Mouse (Mus musculus) liver, embryonic 11.5 days (tissue): ENCODE measurements around the gene Prmt7. TPM values are rescaled to one million over a fixed set of nuclear protein-coding genes. Genes with fewer than 3 reads are reported as not detected.

ENCODE experiments used
- ATAC-seq: fragments of 200-750 bp; cut with Nextera tagmentation; replicated peaks from 2 replicates; pipeline ENCODE4 v1.8.0; 2017; ENCODE audit warnings: moderate number of reproducible peaks, mild to moderate bottlenecking, moderate TSS enrichment, moderate library complexity; ENCODE audit not compliant: low FRiP score
- DNase-seq: peaks from one replicate; pipeline ENCODE4 v3.0.0-alpha.2; 2017; ENCODE audit warnings: low spot score
- H3K27ac ChIP-seq: fragments of 300-500 bp; sonication (generic); 2 replicates; pipeline ENCODE4 v1.5.1; 2014; ENCODE audit warnings: mild to moderate bottlenecking, low read depth, low read length, control low read depth
- H3K27me3 ChIP-seq: fragments of 300-500 bp; sonication (generic); replicated peaks from 2 replicates; pipeline ENCODE4 v1.6.1; 2014; ENCODE audit warnings: low read length, mixed read lengths; ENCODE audit not compliant: control insufficient read depth, insufficient read depth
- H3K36me3 ChIP-seq: fragments of 300-500 bp; sonication (generic); 2 replicates; pipeline ENCODE4 v1.6.1; 2014; ENCODE audit warnings: mild to moderate bottlenecking, low read length, moderate library complexity, mixed read lengths; ENCODE audit not compliant: control insufficient read depth, insufficient read depth
- H3K4me1 ChIP-seq: fragments of 300-500 bp; sonication (generic); replicated peaks from 2 replicates; pipeline ENCODE4 v1.6.1; 2014; ENCODE audit warnings: low read length, mixed read lengths; ENCODE audit not compliant: control insufficient read depth, insufficient read depth
- H3K4me2 ChIP-seq: fragments of 300-500 bp; sonication (generic); 2 replicates; pipeline ENCODE4 v1.6.1; 2014; ENCODE audit warnings: mild to moderate bottlenecking, control low read depth, moderate library complexity
- H3K4me3 ChIP-seq: fragments of 300-500 bp; sonication (generic); 2 replicates; pipeline ENCODE4 v1.5.1; 2014; ENCODE audit warnings: low read depth, low read length, control low read depth
- H3K9ac ChIP-seq: fragments of 300-500 bp; sonication (generic); 2 replicates; pipeline ENCODE4 v1.6.1; 2014; ENCODE audit warnings: low read depth, low read length, control low read depth
- H3K9me3 ChIP-seq: fragments of 300-500 bp; sonication (generic); 2 replicates; pipeline ENCODE4 v1.6.1; 2016; ENCODE audit warnings: low read length, inconsistent platforms, mixed read lengths; ENCODE audit not compliant: control insufficient read depth
- WGBS: fragments of 180-500 bp; shearing (Covaris S2); extraction: QIAGEN DNeasy Blood & Tissue Kit; methylation state at CpG from one replicate; pipeline ENCODE4 v1.1.7; 2014; 5-methylcytosine and 5-hydroxymethylcytosine counted together
- polyA plus RNA-seq: library from polyadenylated mRNA; unstranded; fragments of >200 nt; fragmentation: Nextera tagmentation; extraction: Ambion mirVana; gene quantifications from 2 replicates; pipeline ENCODE4 v1.2.1, GENCODE M21; 2014

Prmt7 gene
- polyA plus RNA-seq, 1 experiment from 2014 or later: 65.1 TPM

DNA sequence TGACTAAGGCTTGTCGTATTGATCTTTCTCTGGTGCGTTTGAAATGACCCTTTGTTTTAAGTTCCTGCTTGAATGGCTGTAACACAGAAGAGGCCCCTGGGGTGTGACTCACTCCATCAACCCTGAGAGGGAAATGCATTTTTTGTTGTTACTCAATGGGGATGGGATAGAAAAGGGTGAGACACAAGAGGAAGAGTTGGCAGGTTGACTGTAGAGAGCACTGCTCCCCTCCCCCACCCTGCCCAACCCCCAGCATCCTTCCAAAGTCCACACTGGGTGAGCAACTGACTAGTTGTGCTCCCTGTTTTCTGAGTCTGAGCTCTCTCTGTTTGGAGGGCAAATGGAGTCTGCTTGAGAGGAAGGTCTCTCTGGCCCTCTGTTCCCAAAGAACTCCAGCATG is 76.7 kb downstream of the Prmt7 start:
- no peaks in the 10 kb centered on the region for H3K9me3 ChIP-seq
- no peaks in the 10 kb centered on the region for H3K27me3 ChIP-seq
- H3K27ac ChIP-seq: no peak overlapping the region
- H3K9ac ChIP-seq: no peak overlapping the region
- H3K4me3 ChIP-seq: no peak overlapping the region
- WGBS: 40% methylated on average over 2 of the region's 2 CpGs
- ATAC-seq (no peak; the same call in 1 of the 2 replicates), DNase-seq (no peak)
- H3K36me3 ChIP-seq: no peaks in the 10 kb centered on the region
- no peak overlapping the region for H3K4me2 ChIP-seq
- no peaks in the 10 kb centered on the region for H3K4me1 ChIP-seq

DNA sequence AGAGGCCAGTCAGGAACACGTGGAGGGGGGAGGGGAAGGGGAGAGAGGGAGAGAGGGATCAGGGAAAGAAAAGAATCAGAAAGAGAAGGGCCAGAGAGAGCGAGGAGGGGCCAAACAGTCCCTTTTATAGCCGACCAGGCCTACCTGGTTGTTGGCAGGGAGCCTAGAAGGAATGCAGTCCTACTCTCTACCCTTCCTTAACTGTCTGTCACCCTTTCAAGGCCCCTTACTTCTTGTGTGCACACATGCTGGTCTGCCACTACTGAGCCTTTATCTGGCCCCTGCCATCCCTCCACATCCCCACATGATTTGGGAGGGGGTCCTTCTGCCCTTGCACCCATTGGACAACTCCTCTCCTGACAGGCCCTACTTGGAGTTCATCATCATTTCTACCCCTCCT is 78.0 kb downstream of the Prmt7 start:
- no peaks in the 10 kb centered on the region for H3K36me3 ChIP-seq
- no peaks in the 10 kb centered on the region for H3K4me1 ChIP-seq
- DNase-seq: no peak
- no peak overlapping the region for H3K27ac ChIP-seq
- ATAC-seq: no peak; the same call in 1 of the 2 replicates
- no peaks in the 10 kb centered on the region for H3K9me3 ChIP-seq
- no peak overlapping the region for H3K4me3 ChIP-seq
- H3K27me3 ChIP-seq: no peaks in the 10 kb centered on the region
- H3K9ac ChIP-seq: no peak overlapping the region
- no peak overlapping the region for H3K4me2 ChIP-seq
- 38% methylated on average over 3 of the region's 3 CpGs for WGBS

DNA sequence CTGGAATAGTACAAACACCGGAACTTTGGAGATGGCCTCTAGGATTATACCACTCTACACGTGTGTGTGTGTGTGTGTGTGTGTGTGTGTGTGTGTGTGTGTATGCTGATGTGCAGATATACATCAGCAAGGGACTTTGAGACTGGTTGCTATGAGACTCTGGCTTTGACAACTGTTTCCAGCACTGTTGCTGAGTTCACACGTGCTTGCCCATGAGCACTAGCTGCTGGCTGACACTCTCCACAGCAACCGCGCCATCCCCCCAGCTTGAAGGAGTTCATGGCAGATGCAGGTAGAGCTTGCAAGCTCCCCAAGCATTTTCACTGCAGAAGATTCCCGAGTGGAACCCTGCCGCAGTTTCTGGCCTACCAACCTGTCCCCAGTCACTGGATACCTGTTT is 78.7 kb downstream of the Prmt7 start:
- Histone ChIP-seq H3K27me3 (no peaks in the 10 kb centered on the region), H3K9me3 (no peaks in the 10 kb centered on the region), H3K4me3 (no peak overlapping the region), H3K4me1 (no peaks in the 10 kb centered on the region), H3K36me3 (no peaks in the 10 kb centered on the region), H3K27ac (no peak overlapping the region), H3K4me2 (no peak overlapping the region), H3K9ac (no peak overlapping the region)
- WGBS: 51% methylated on average over 7 of the region's 7 CpGs
- ATAC-seq (no peak), DNase-seq (no peak)

DNA sequence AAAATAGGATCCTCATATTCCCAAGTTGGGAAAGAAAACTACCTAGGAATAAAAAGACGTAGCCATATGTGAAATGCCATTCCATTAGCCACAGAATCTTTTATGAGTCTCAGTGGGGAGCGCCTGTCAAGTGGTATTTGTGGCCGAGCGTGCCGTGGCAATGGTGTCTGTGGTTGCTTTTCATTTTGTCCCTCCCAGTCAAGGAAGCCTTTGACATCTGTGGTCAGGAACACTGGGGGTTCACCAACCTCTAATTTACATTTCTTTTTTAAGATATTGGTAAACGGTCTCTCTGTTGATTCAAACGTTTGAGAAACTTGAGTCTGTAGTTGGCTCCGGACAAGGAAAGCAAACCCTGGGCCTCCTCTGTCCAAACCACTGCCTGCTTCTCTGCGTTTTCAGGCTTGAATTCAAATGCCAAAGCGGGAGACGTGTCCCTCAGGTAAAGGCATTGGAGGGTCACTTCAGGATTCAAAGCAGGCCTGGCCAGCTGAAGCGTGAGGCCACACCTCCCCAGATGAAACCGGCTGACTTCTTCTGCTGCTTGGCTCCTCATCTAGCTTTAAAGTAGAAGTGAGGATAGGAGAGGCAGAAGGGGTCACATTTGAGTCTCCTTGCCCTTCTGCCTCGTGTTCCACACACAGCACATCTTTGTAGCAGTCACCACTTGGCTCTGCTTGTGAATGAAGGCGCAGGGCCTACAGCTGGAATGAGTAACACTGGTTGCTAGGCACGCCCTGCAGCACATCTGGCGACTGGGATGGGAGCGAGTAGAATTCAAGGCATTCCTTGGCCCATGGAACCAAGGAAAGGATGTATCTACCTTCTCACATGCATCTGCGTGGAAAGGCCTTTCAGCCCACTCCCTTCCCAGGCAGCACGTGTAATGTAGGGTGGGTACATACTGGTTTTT is 82.0 kb downstream of the Prmt7 start:
- no peak overlapping the region for H3K27ac ChIP-seq
- H3K9me3 ChIP-seq: no peaks in the 10 kb centered on the region
- no peak for ATAC-seq
- H3K4me3 ChIP-seq: no peak overlapping the region
- H3K9ac ChIP-seq: no peak overlapping the region
- 61% methylated on average over 20 of the region's 20 CpGs for WGBS
- no peaks in the 10 kb centered on the region for H3K4me1 ChIP-seq
- no peaks in the 10 kb centered on the region for H3K27me3 ChIP-seq
- H3K4me2 ChIP-seq: no peak overlapping the region
- no peak for DNase-seq
- no peaks in the 10 kb centered on the region for H3K36me3 ChIP-seq

DNA sequence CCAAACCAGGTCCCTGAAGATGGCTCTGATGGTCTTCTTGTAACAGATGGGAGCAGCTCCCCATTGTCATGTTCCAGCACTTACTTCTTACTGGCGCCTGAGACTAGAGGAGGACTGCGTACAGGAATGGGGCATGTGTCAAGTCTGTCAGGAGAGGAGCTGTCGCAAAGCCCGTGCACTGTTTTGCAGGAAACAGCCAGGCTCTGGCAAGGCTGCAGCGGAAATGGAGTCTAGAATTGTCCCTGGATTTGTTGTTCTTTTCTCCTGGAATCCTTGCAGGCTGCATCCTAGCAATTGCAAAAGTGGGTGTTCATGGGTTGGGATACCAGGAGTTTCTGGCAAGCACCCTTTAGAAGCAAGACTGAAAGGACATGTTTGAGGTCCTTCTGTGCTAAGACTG is 87.5 kb downstream of the Prmt7 start:
- no peaks in the 10 kb centered on the region for H3K36me3 ChIP-seq
- H3K9me3 ChIP-seq: no peaks in the 10 kb centered on the region
- H3K27me3 ChIP-seq: no peaks in the 10 kb centered on the region
- ATAC-seq: no peak
- DNase-seq: no peak
- H3K4me2 ChIP-seq: no peak overlapping the region
- no peak overlapping the region for H3K9ac ChIP-seq
- no peak overlapping the region for H3K27ac ChIP-seq
- H3K4me1 ChIP-seq: no peaks in the 10 kb centered on the region
- H3K4me3 ChIP-seq: no peak overlapping the region
- WGBS: 53% methylated on average over 5 of the region's 5 CpGs

DNA sequence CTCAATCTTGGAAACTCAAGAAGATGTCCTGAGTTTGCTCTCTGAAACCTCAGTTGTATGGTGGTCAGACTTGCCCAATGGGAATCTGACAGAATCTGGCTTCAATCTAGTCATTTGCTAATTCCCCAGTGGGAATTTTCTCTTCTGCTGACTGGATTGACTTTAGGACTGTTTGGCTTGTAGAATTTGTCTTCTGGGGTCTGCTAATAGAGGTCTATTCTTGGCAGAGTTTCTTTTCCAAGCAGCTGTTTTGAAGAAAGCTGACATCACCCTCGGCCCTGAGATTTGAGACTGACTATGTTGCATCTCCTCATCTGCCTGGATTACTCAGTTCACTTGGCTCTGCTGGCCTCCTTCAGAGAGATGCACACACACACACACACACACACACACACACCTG is 88.1 kb downstream of the Prmt7 start:
- no peaks in the 10 kb centered on the region for H3K9me3 ChIP-seq
- H3K4me2 ChIP-seq: no peak overlapping the region
- DNase-seq (no peak), ATAC-seq (no peak)
- no peak overlapping the region for H3K27ac ChIP-seq
- H3K9ac ChIP-seq: no peak overlapping the region
- H3K4me1 ChIP-seq: no peaks in the 10 kb centered on the region
- no peaks in the 10 kb centered on the region for H3K36me3 ChIP-seq
- H3K4me3 ChIP-seq: no peak overlapping the region
- 88% methylated on average over 1 of the region's 1 CpGs for WGBS
- no peaks in the 10 kb centered on the region for H3K27me3 ChIP-seq

DNA sequence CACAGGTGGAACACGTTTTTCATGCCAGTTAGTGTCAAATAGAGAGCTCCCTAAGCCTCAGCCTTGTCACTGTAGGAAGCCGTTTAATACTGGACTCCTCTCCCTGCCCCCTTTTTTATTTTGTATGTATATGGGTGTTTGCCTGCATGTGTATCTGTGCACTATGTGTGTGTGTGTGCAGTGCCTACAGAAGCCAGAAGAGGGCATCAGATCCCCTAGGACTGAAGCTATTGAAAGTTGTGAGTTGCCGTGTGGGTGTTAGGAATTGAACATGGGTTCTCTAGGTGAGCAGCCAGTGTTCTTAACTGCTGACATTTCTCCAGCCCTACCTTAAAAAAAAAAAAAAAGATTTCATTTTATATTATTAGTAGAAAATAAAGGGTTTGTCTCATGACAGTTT is 89.0 kb downstream of the Prmt7 start:
- H3K4me1 ChIP-seq: no peaks in the 10 kb centered on the region
- H3K27ac ChIP-seq: no peak overlapping the region
- H3K27me3 ChIP-seq: no peaks in the 10 kb centered on the region
- no peak overlapping the region for H3K4me3 ChIP-seq
- H3K9ac ChIP-seq: no peak overlapping the region
- H3K36me3 ChIP-seq: no peaks in the 10 kb centered on the region
- no peaks in the 10 kb centered on the region for H3K9me3 ChIP-seq
- 83% methylated on average over 3 of the region's 3 CpGs for WGBS
- no peak for DNase-seq
- ATAC-seq: no peak
- no peak overlapping the region for H3K4me2 ChIP-seq

DNA sequence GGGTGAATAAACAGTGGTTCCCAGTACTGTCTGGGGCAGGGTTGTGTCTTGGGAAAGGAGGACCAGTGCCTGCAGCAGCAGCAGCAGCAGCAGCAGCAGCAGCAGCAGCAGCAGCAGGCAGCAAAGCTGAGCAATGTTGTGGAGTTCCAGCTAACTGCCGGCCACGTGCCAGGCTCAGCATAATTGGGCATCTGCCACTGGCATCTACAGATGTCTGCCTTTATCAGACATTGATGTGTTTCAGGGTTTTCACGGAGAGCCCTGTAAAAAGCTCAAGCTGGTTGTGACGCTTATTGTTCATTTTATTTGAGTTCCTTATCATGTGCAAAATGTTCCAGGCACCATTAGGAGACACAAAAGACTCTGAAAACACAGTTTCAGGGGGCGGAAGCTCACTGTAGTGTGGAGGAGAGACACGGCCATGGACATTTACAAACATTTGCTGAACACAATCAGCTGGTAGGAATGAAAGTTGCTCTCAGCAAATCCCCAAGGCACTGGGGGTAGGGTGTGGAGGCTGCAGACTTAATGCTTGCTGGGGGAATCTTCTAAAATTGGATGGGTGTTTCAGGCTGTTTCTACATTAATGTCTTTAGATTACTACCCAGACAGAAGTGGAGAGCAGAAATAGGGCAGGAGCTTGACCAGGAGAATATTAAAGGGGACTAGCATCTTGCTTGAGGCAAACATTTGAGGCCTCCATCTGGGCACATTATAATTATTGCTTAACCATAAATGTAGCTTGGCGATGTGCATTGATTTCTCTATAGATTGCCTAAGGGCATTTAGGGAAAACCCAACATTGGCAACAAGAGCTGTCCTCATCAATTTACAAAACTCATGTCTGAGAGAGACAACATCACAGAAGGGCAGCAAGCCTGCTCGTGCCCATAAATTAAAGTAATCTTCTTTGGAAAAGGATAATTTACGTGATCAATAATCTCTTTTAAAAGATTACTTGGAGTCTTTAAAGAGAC is 90.3 kb downstream of the Prmt7 start:
- DNase-seq: no peak
- WGBS: 67% methylated on average over 9 of the region's 9 CpGs
- ATAC-seq: no peak

More for the DNA sequence above, 90.3 kb downstream of the Prmt7 start:
- H3K27ac ChIP-seq: no peak overlapping the region
- no peaks in the 10 kb centered on the region for H3K4me1 ChIP-seq
- no peak overlapping the region for H3K4me3 ChIP-seq
- H3K9ac ChIP-seq: no peak overlapping the region
- no peak overlapping the region for H3K4me2 ChIP-seq
- no peaks in the 10 kb centered on the region for H3K36me3 ChIP-seq
- no peaks in the 10 kb centered on the region for H3K27me3 ChIP-seq
- H3K9me3 ChIP-seq: no peaks in the 10 kb centered on the region
